Mouse (Mus musculus) small intestine, adult 2 months (tissue): ENCODE measurements around the gene Tango2.

Experiments used
- CTCF ChIP-seq: fragments of 200-500 bp; IDR thresholded peaks from 2 replicates; pipeline ENCODE4 v1.5.1; 2012; ENCODE audit warnings: low read depth, mild to moderate bottlenecking, control low read depth, inconsistent platforms, low read length, moderate library complexity, mixed read lengths; ENCODE audit not compliant: insufficient replicate concordance, insufficient read length; ENCODE audit errors: extremely low read depth
- POLR2A ChIP-seq: fragments of 200-500 bp; IDR thresholded peaks from 2 replicates; pipeline ENCODE4 v1.6.1; 2012; ENCODE audit warnings: low read depth, mild to moderate bottlenecking, control low read depth, inconsistent platforms, low read length, moderate library complexity

DNA sequence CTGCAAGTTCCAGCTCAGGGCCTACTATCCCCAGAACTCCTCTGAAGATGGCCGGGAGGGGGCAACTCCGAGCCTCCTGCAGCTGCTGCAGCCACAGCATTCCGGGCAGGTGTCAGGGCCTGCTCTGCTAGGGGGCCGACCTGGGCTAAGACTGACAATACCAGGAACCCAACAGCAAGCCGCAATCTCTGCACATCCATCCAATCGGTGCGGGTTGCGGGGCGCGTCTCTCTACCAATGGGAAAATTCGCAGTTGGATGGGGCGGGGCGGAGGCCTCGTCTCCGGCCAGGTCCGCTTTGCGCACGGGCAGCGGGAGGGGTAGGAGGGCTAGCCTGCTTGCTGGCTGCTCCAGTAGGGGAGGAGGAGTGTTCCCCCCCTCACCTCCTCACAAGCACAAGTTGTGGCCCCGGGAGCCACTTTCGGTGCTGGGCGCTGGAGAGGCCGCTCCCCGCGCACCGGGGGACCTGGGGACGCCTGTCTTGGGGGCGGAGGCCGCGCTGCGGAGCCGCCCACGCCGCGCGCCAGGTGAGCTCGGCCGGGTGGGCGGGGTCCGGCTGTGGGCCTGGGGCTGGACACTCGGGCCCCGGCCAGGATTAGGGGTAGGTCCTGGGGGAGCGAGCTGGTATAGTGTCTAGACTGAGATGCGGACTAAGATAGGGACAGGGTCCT lies at the start of gene Tango2, which contains the start of gene Arvcf:
- TF ChIP-seq CTCF (no peak), POLR2A (no peak; the same call in 1 of the 2 replicates)
